Mouse (Mus musculus) lung, postnatal 0 days (tissue): ENCODE measurements at regions not wholly inside any gene's neighbourhood (a gene's known extent, or its start where the extent isn't known, plus 50 kb on each side); places are given as distances from the start of the nearest gene placed in this dataset.

ENCODE experiments used
- CTCF ChIP-seq: IDR thresholded peaks from 2 replicates; pipeline ENCODE4 v1.5.1; 2016; ENCODE audit warnings: antibody characterized with exemption, mild to moderate bottlenecking
- EP300 ChIP-seq: IDR thresholded peaks from 2 replicates; pipeline ENCODE4 v1.6.1; 2016; ENCODE audit warnings: antibody characterized with exemption, mild to moderate bottlenecking, control low read depth

GRCm38 (mm10) chr19:21136756-21137155 is 135.3 kb upstream of the Zfand5 start:
- TF ChIP-seq CTCF, result no peak
- no peak for TF ChIP-seq EP300
